In the genomic region with DNA sequence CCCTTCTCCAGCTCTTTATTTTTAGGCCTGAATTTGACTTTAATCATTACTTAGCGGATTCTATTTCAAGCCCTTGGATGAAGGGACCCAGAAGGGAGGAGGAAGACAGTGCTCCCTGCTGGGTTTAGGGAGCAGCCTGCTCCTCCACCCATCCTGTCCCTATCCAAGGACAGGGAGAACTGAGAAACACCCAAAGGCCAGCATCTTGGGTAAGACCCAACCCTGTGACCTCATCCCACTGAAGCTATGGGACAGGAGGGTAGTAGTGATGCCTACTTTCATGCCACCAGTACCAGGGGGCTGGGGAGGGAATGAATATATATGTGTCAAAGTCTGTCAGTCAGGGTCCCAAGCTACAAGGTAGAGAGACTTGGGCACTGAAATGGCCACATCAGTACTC, we compare ENCODE assay signal across 9 mouse cellular contexts. TPM values are rescaled to one million over a fixed set of nuclear protein-coding genes. Genes with fewer than 3 reads are reported as not detected.
DNase-seq lines count a peak whose midpoint lies in the region; ATAC-seq and TF ChIP-seq lines count a peak whose summit lies in the region.
"Had no signal": no experiment of that assay in that cellular context is flagged by ENCODE, and none has a peak within 500 bp of the region (broad histone marks: within the 10 kb centered on the region; RNA-seq: fewer than 3 reads in every experiment).

No protein-coding gene starts in this region.

- H3K27me3 ChIP-seq in hindbrain, embryonic 10.5 days (ENCODE audit: insufficient read depth, poor library complexity, severe bottlenecking): peaks cover 2% of the 10 kb centered on the region; the same call in 1 of the 2 replicates
- H3K27me3 ChIP-seq in hindbrain, embryonic 16.5 days (replicated peaks; ENCODE audit: control insufficient read depth, insufficient read depth, low read length): no peaks in the 10 kb centered on the region
- H3K27me3 ChIP-seq in E14TG2a.4 (ENCODE audit: insufficient read depth, low read length): peaks cover 4% of the 10 kb centered on the region; the same call in 1 of the 2 replicates
- H3K27me3 ChIP-seq in embryonic facial prominence, embryonic 12.5 days: no peaks in the 10 kb centered on the region
- no peaks in the 10 kb centered on the region for H3K27me3 ChIP-seq in limb, embryonic 15.5 days

- H3K4me2 ChIP-seq in hindbrain, embryonic 16.5 days (ENCODE audit: low read length): no peak overlapping the region; the same call in 1 of the 2 replicates
- H3K4me2 ChIP-seq in embryonic facial prominence, embryonic 12.5 days (replicated peaks): peak overlapping the region; percentile 37
- peak overlapping the region; percentile 46 for H3K4me2 ChIP-seq in limb, embryonic 15.5 days

- H3K36me3 ChIP-seq in hindbrain, embryonic 10.5 days: peaks cover 29% of the 10 kb centered on the region
- H3K36me3 ChIP-seq in hindbrain, embryonic 16.5 days (ENCODE audit: control insufficient read depth, insufficient read depth, low read length): no peaks in the 10 kb centered on the region
- peaks cover 10% of the 10 kb centered on the region; the same call in 1 of the 2 replicates for H3K36me3 ChIP-seq in E14TG2a.4 (ENCODE audit: insufficient read depth, low read length)
- peaks cover 8% of the 10 kb centered on the region; the same call in 1 of the 2 replicates for H3K36me3 ChIP-seq in embryonic facial prominence, embryonic 12.5 days
- peaks cover 11% of the 10 kb centered on the region; the same call in 1 of the 2 replicates for H3K36me3 ChIP-seq in limb, embryonic 15.5 days

- no peaks in the 10 kb centered on the region for H3K9me3 ChIP-seq in hindbrain, embryonic 10.5 days
- no peaks in the 10 kb centered on the region for H3K9me3 ChIP-seq in hindbrain, embryonic 16.5 days (ENCODE audit: control insufficient read depth, low read length)
- H3K9me3 ChIP-seq in E14TG2a.4 (ENCODE audit: low read length): no peaks in the 10 kb centered on the region
- no peaks in the 10 kb centered on the region for H3K9me3 ChIP-seq in embryonic facial prominence, embryonic 12.5 days
- H3K9me3 ChIP-seq in limb, embryonic 15.5 days: no peaks in the 10 kb centered on the region

- H3K4me1 ChIP-seq in hindbrain, embryonic 10.5 days (replicated peaks): peaks cover 88% of the 10 kb centered on the region
- H3K4me1 ChIP-seq in hindbrain, embryonic 16.5 days (ENCODE audit: control insufficient read depth, insufficient read depth, low read depth, low read length): peaks cover 74% of the 10 kb centered on the region
- peaks cover 73% of the 10 kb centered on the region for H3K4me1 ChIP-seq in E14TG2a.4 (replicated peaks; ENCODE audit: low read depth, low read length)
- H3K4me1 ChIP-seq in embryonic facial prominence, embryonic 12.5 days: peaks cover 73% of the 10 kb centered on the region
- H3K4me1 ChIP-seq in limb, embryonic 15.5 days: peaks cover 80% of the 10 kb centered on the region

- 85% methylated on average over 1 of the region's 1 CpGs for WGBS in hindbrain, embryonic 10.5 days
- 81% methylated on average over 1 of the region's 1 CpGs for WGBS in hindbrain, embryonic 16.5 days
- WGBS in embryonic facial prominence, embryonic 12.5 days: 58% methylated on average over 1 of the region's 1 CpGs
- 83% methylated on average over 1 of the region's 1 CpGs for WGBS in limb, embryonic 15.5 days

- H3K27ac ChIP-seq in hindbrain, embryonic 10.5 days: no peak overlapping the region
- H3K27ac ChIP-seq in hindbrain, embryonic 16.5 days (ENCODE audit: low read depth, low read length): no peak overlapping the region
- peak overlapping the region; percentile 87 for H3K27ac ChIP-seq in embryonic facial prominence, embryonic 12.5 days
- peak overlapping the region; percentile 88 for H3K27ac ChIP-seq in limb, embryonic 15.5 days

- no peak for DNase-seq in hindbrain, embryonic 10.5 days (ENCODE audit: low spot score)
- no peak for DNase-seq in B cell, adult 2 months
- no peak for DNase-seq in ovary, postnatal 36 days (ENCODE audit: low spot score)

- no peak for ATAC-seq in hindbrain, embryonic 16.5 days
- no peak for ATAC-seq in embryonic facial prominence, embryonic 12.5 days (ENCODE audit: insufficient number of reproducible peaks, insufficient read depth, low FRiP score, low TSS enrichment)
- no peak for ATAC-seq in limb, embryonic 15.5 days (ENCODE audit: insufficient number of reproducible peaks, low FRiP score, low TSS enrichment, low read depth)
- no peak for ATAC-seq in CD4-positive, CD25-positive, alpha-beta regulatory T cell, adult 4 months

- peak overlapping the region; percentile 35; the same call in 1 of the 2 replicates for H3K4me3 ChIP-seq in hindbrain, embryonic 10.5 days
- no peak overlapping the region for H3K4me3 ChIP-seq in hindbrain, embryonic 16.5 days (ENCODE audit: low read length)
- H3K4me3 ChIP-seq in E14TG2a.4 (replicated peaks; ENCODE audit: low read length): peak overlapping the region; percentile 57
- H3K4me3 ChIP-seq in embryonic facial prominence, embryonic 12.5 days: no peak overlapping the region
- peak overlapping the region; percentile 18 for H3K4me3 ChIP-seq in limb, embryonic 15.5 days

- TF ChIP-seq CTCF in E14TG2a.4 (conservative IDR thresholded peaks at IDR 0.05; ENCODE audit: low read length): no peak

- no peak overlapping the region for H3K9ac ChIP-seq in hindbrain, embryonic 16.5 days (ENCODE audit: low read depth, low read length)
- 0 out of 2 replicates have a peak overlapping the region, but pooled peaks have one; percentile 19 for H3K9ac ChIP-seq in embryonic facial prominence, embryonic 12.5 days
- H3K9ac ChIP-seq in limb, embryonic 15.5 days: peak overlapping the region; percentile 0; the same call in 1 of the 2 replicates

RNA-seq across cellular contexts. Expression of a gene that starts 12.4 kb away (rescaled TPM):
- 40.8 and 42.3 TPM in 2 replicates for polyA plus RNA-seq in hindbrain, embryonic 10.5 days (2016; fragmentation: Nextera tagmentation; extraction: Ambion mirVana)
- 49.0 and 58.4 TPM in 2 replicates for polyA plus RNA-seq in hindbrain, embryonic 16.5 days (2015; fragmentation: Nextera tagmentation; extraction: Ambion mirVana)
- polyA plus RNA-seq in embryonic facial prominence, embryonic 12.5 days (2016; fragmentation: Nextera tagmentation; extraction: Ambion mirVana): 38.0 and 41.1 TPM in 2 replicates
- polyA plus RNA-seq in limb, embryonic 15.5 days (2015; fragmentation: Nextera tagmentation; extraction: Ambion mirVana): 24.2 and 29.0 TPM in 2 replicates
- 100 to 1,000 TPM; 110 to 150 TPM for polyA plus RNA-seq in CD4-positive, CD25-positive, alpha-beta regulatory T cell, adult 4 months (2017; shearing (Covaris generic))

RNA-seq across cellular contexts. Expression of a gene that starts 20.4 kb away (rescaled TPM):
- polyA plus RNA-seq in hindbrain, embryonic 10.5 days (2016; fragmentation: Nextera tagmentation; extraction: Ambion mirVana): not detected in 2 replicates
- polyA plus RNA-seq in hindbrain, embryonic 16.5 days (2015; fragmentation: Nextera tagmentation; extraction: Ambion mirVana): not detected in 2 replicates
- not detected in 2 replicates for polyA plus RNA-seq in embryonic facial prominence, embryonic 12.5 days (2016; fragmentation: Nextera tagmentation; extraction: Ambion mirVana)
- polyA plus RNA-seq in limb, embryonic 15.5 days (2015; fragmentation: Nextera tagmentation; extraction: Ambion mirVana): not detected in 2 replicates
- 1 to 10 TPM in 1 of 2 experiments, under 1 TPM in 1; 0.79 to 1.4 TPM for polyA plus RNA-seq in CD4-positive, CD25-positive, alpha-beta regulatory T cell, adult 4 months (2017; shearing (Covaris generic))
- polyA plus RNA-seq: cortical plate, adult 2 months had no signal

RNA-seq across cellular contexts. Expression of a gene that starts 34.9 kb away (rescaled TPM):
- 0.88 and 2.8 TPM in 2 replicates for polyA plus RNA-seq in hindbrain, embryonic 10.5 days (2016; fragmentation: Nextera tagmentation; extraction: Ambion mirVana)
- 0.18 and 0.49 TPM in 2 replicates for polyA plus RNA-seq in hindbrain, embryonic 16.5 days (2015; fragmentation: Nextera tagmentation; extraction: Ambion mirVana)
- 0.10 and 0.75 TPM in 2 replicates for polyA plus RNA-seq in embryonic facial prominence, embryonic 12.5 days (2016; fragmentation: Nextera tagmentation; extraction: Ambion mirVana)
- 0.36 TPM in 1 of 2 replicates, not detected in the other for polyA plus RNA-seq in limb, embryonic 15.5 days (2015; fragmentation: Nextera tagmentation; extraction: Ambion mirVana)
- not detected for polyA plus RNA-seq in CD4-positive, CD25-positive, alpha-beta regulatory T cell, adult 4 months (2017; shearing (Covaris generic))

RNA-seq across cellular contexts. Expression of a gene that starts 42.5 kb away (rescaled TPM):
- not detected in 2 replicates for polyA plus RNA-seq in hindbrain, embryonic 10.5 days (2016; fragmentation: Nextera tagmentation; extraction: Ambion mirVana)
- not detected in 2 replicates for polyA plus RNA-seq in hindbrain, embryonic 16.5 days (2015; fragmentation: Nextera tagmentation; extraction: Ambion mirVana)
- polyA plus RNA-seq in embryonic facial prominence, embryonic 12.5 days (2016; fragmentation: Nextera tagmentation; extraction: Ambion mirVana): not detected in 2 replicates
- polyA plus RNA-seq in limb, embryonic 15.5 days (2015; fragmentation: Nextera tagmentation; extraction: Ambion mirVana): not detected in 2 replicates
- polyA plus RNA-seq in CD4-positive, CD25-positive, alpha-beta regulatory T cell, adult 4 months (2017; shearing (Covaris generic)): not detected
- polyA plus RNA-seq: cortical plate, adult 2 months had no signal

RNA-seq across cellular contexts. Expression of a gene that starts 46.7 kb away (rescaled TPM):
- polyA plus RNA-seq in hindbrain, embryonic 10.5 days (2016; fragmentation: Nextera tagmentation; extraction: Ambion mirVana): not detected in 2 replicates
- 0.13 and 0.26 TPM in 2 replicates for polyA plus RNA-seq in hindbrain, embryonic 16.5 days (2015; fragmentation: Nextera tagmentation; extraction: Ambion mirVana)
- not detected in 2 replicates for polyA plus RNA-seq in embryonic facial prominence, embryonic 12.5 days (2016; fragmentation: Nextera tagmentation; extraction: Ambion mirVana)
- polyA plus RNA-seq in limb, embryonic 15.5 days (2015; fragmentation: Nextera tagmentation; extraction: Ambion mirVana): 0.08 TPM in 1 of 2 replicates, not detected in the other
- polyA plus RNA-seq in CD4-positive, CD25-positive, alpha-beta regulatory T cell, adult 4 months (2017; shearing (Covaris generic)): not detected

Comparison
In these comparisons a context has a peak if more than half of its experiments do, and no peak if none do; other contexts are left out.
1. H3K4me3 ChIP-seq: peak in hindbrain, embryonic 10.5 days (single experiment), E14TG2a.4 (single experiment) and limb, embryonic 15.5 days (single experiment); none in hindbrain, embryonic 16.5 days (single experiment) and embryonic facial prominence, embryonic 12.5 days (single experiment).
2. H3K27ac ChIP-seq: peak in embryonic facial prominence, embryonic 12.5 days (single experiment) and limb, embryonic 15.5 days (single experiment); none in hindbrain, embryonic 10.5 days (single experiment) and hindbrain, embryonic 16.5 days (single experiment).